Mouse (Mus musculus) heart, adult 2 months (tissue): ENCODE data around the gene Rnf114. TPM values are rescaled to one million over a fixed set of nuclear protein-coding genes. Genes with fewer than 3 reads are reported as not detected.

Source experiments
- DNase-seq, 2 experiments: peaks; one replicate each; pipeline ENCODE4 v3.0.0; 2021
- H3K27ac ChIP-seq: fragments of 200-600 bp; 2 replicates; pipeline ENCODE4 v1.8.1; 2022
- H3K27me3 ChIP-seq: fragments of 200-500 bp; 2 replicates; pipeline ENCODE4 v1.6.1; 2012; ENCODE audit warnings: mild to moderate bottlenecking, low read length, inconsistent platforms, mixed read lengths; ENCODE audit not compliant: control insufficient read depth, insufficient read depth
- H3K36me3 ChIP-seq: fragments of 200-500 bp; 2 replicates; pipeline ENCODE4 v1.6.1; 2012; ENCODE audit warnings: low read length, inconsistent platforms; ENCODE audit not compliant: control insufficient read depth, insufficient read depth
- H3K4me1 ChIP-seq: fragments of 200-500 bp; 2 replicates; pipeline ENCODE4 v1.6.1; 2011; ENCODE audit warnings: low read length; ENCODE audit not compliant: control insufficient read depth, insufficient read depth
- H3K4me3 ChIP-seq: fragments of 200-600 bp; 2 replicates; pipeline ENCODE4 v1.8.1; 2022
- H3K79me2 ChIP-seq: fragments of 200-500 bp; replicated peaks from 2 replicates; pipeline ENCODE4 v1.6.1; 2012; ENCODE audit warnings: mild to moderate bottlenecking, inconsistent platforms, low read length, moderate library complexity, mixed read lengths; ENCODE audit not compliant: control insufficient read depth, insufficient read depth
- H3K9ac ChIP-seq: fragments of 200-500 bp; 2 replicates; pipeline ENCODE4 v1.6.1; 2012; ENCODE audit warnings: low read depth, mild to moderate bottlenecking, control low read depth, inconsistent platforms, low read length, mixed read lengths
- CTCF ChIP-seq: fragments of 200-600 bp; IDR thresholded peaks from 2 replicates; pipeline ENCODE4 v1.8.1; 2022; ENCODE audit warnings: antibody characterized with exemption, mild to moderate bottlenecking, moderate library complexity
- EP300 ChIP-seq: fragments of 200-500 bp; IDR thresholded peaks from 2 replicates; pipeline ENCODE4 v1.6.1; 2011; ENCODE audit warnings: low read depth, low read length, control low read depth; ENCODE audit not compliant: insufficient read depth
- POLR2A ChIP-seq: fragments of 200-500 bp; IDR thresholded peaks from 2 replicates; pipeline ENCODE4 v1.6.1; 2011; ENCODE audit warnings: mild to moderate bottlenecking, low read depth, low read length, control low read depth; ENCODE audit not compliant: insufficient read depth
- WGBS: fragments of 180-500 bp; shearing (Covaris S2); methylation state at CpG from one replicate; pipeline ENCODE4 v1.1.7; 2018; 5-methylcytosine and 5-hydroxymethylcytosine counted together
- intact Hi-C: fragments of 180-260 bp; cut with DNase I; formaldehyde crosslinking; loops from one replicate; pipeline ENCODE4 v1.15.1; 2025
- polyA plus RNA-seq: library from polyadenylated mRNA; depleted of rRNA; stranded (reverse); fragments of >200 nt; gene quantifications from 2 replicates; pipeline ENCODE4 v1.2.3, GENCODE M21; 2012; rRNA removed
- total RNA-seq, 2 experiments: library from RNA; stranded (reverse); gene quantifications; 2 replicates each; pipeline ENCODE4 v1.2.3; 2021

The Rnf114 gene
- total and polyA plus RNA-seq, 3 experiments: 60.4 to 96.3 (median 76.7) TPM

DNA sequence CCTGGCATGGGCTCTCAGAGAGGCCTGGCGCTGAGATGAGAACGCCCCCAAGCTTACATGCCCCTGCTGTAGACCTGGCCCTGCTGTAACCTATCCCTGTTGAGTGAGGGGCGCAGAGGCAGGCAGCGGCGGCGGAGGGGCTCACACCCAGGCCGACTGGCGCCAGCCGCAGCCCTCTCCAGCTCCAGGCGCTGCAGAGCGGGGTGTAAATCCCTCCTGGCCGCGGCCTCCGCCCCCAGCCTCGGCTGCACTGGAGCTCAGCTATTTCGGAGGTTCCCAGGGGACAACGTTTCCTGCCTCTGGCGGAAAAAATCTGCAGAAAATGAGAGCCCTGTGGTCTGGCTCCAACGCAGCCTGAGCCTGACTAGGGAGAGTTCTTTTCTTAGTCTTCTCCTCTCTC lies 73.2 kb downstream of the Rnf114 start:
- TF ChIP-seq EP300: 0 out of 2 replicates have a peak, but pooled peaks have one; percentile 51
- peak; percentile 46 for TF ChIP-seq CTCF
- peak; percentile 38; the same call in 1 of the 2 replicates for TF ChIP-seq POLR2A
- intact Hi-C loops: loop anchor here (2.0 kb wide), 1 partner anchor 23 kb away; no protein-coding TSS in a partner anchor
- Histone ChIP-seq H3K9ac (peak overlapping the region; percentile 83), H3K79me2 (no peaks in the 10 kb centered on the region), H3K27ac (peak overlapping the region; percentile 88), H3K36me3 (no peaks in the 10 kb centered on the region), H3K27me3 (no peaks in the 10 kb centered on the region), H3K4me3 (peak overlapping the region; percentile 33; the same call in 1 of the 2 replicates), H3K4me1 (peaks cover 18% of the 10 kb centered on the region)
- 33% methylated on average over 19 of the region's 19 CpGs for WGBS
- peak; percentile 77 to 84 for DNase-seq

Other genes starting within 250 kb of the Rnf114 start
- 10 to 100 TPM; 14.1 to 17.0 TPM for gene B4galt5, start 143.5 kb upstream of the Rnf114 start, total RNA-seq
- gene B4galt5, start 143.5 kb upstream of the Rnf114 start, polyA plus RNA-seq: 9.4 and 9.8 TPM in 2 replicates
- gene Slc9a8, start 70.9 kb upstream of the Rnf114 start, total RNA-seq: 10 to 100 TPM; 21.7 to 23.6 TPM
- gene Slc9a8, start 70.9 kb upstream of the Rnf114 start, polyA plus RNA-seq: 26.1 and 43.8 TPM in 2 replicates
- 10 to 100 TPM; 15.4 to 15.6 TPM for gene Spata2, start 242 bp downstream of the Rnf114 start, total RNA-seq
- gene Spata2, start 242 bp downstream of the Rnf114 start, polyA plus RNA-seq: 15.5 and 19.7 TPM in 2 replicates
- 1 to 10 TPM; 1.6 to 2.0 TPM for gene Snai1, start 45.5 kb downstream of the Rnf114 start, total RNA-seq
- 6.5 and 10.5 TPM in 2 replicates for gene Snai1, start 45.5 kb downstream of the Rnf114 start, polyA plus RNA-seq
- gene Ube2v1, start 139.4 kb downstream of the Rnf114 start, total RNA-seq: 100 to 1,000 TPM; 118 to 121 TPM
- gene Ube2v1, start 139.4 kb downstream of the Rnf114 start, polyA plus RNA-seq: 98.1 and 101 TPM in 2 replicates
- 10 to 100 TPM; 15.6 to 21.0 TPM for gene Gm20431, start 168.9 kb downstream of the Rnf114 start, total RNA-seq
- gene Gm20431, start 168.9 kb downstream of the Rnf114 start, polyA plus RNA-seq: 9.7 and 16.5 TPM in 2 replicates
- gene Cebpb, start 196.3 kb downstream of the Rnf114 start, total RNA-seq: 100 to 1,000 TPM in 1 of 2 experiments, 10 to 100 TPM in 1; 88.1 to 133 TPM
- gene Cebpb, start 196.3 kb downstream of the Rnf114 start, polyA plus RNA-seq: 30.3 and 77.8 TPM in 2 replicates
- 10 to 100 TPM; 23.0 to 26.4 TPM for gene Tmem189, start 197.2 kb downstream of the Rnf114 start, total RNA-seq
- 53.2 and 58.4 TPM in 2 replicates for gene Tmem189, start 197.2 kb downstream of the Rnf114 start, polyA plus RNA-seq